Mouse (Mus musculus) ES-E14 (cell line): Measurements from ENCODE around the gene Cradd.

Experiments
- CHD2 ChIP-seq: IDR thresholded peaks from 2 replicates; pipeline ENCODE4 v1.6.1; 2014; ENCODE audit warnings: mild to moderate bottlenecking, low read depth, low read length, inconsistent platforms
- HCFC1 ChIP-seq: IDR thresholded peaks from 2 replicates; pipeline ENCODE4 v1.6.1; 2012; ENCODE audit warnings: low read length, inconsistent platforms, borderline replicate concordance; ENCODE audit not compliant: insufficient read depth
- ZC3H11A ChIP-seq: IDR thresholded peaks from 2 replicates; pipeline ENCODE4 v1.6.1; 2012; ENCODE audit warnings: low read depth, mild to moderate bottlenecking, inconsistent platforms, low read length, borderline replicate concordance
- ZNF384 ChIP-seq: IDR thresholded peaks from 2 replicates; pipeline ENCODE4 v1.6.1; 2012; ENCODE audit warnings: low read depth, low read length, inconsistent platforms

- no peak for TF ChIP-seq CHD2
- TF ChIP-seq ZNF384, result no peak
- TF ChIP-seq HCFC1, result no peak
- TF ChIP-seq ZC3H11A, result no peak
These were observed 10.4 kb downstream of the Cradd start for GRCm38 (mm10) chr10:95313524-95313923.
